Comparison of ENCODE assay signal across 8 mouse cellular contexts in genomic region chr7:116334669-116335038, GRCm38 (mm10). TPM values are rescaled to one million over a fixed set of nuclear protein-coding genes. Genes with fewer than 3 reads are reported as not detected.
DNase-seq lines count a peak whose midpoint lies in the region; ATAC-seq and TF ChIP-seq lines count a peak whose summit lies in the region.

No protein-coding gene starts in this region.

- peak overlapping the region; percentile 60 for H3ac ChIP-seq in myocyte (ENCODE audit: control insufficient read depth, insufficient read length)

- no peaks in the 10 kb centered on the region; the same call in 1 of the 2 replicates for H3K4me1 ChIP-seq in hindbrain, postnatal 0 days (ENCODE audit: insufficient read depth, low read length)

- H3K36me3 ChIP-seq in hindbrain, postnatal 0 days (ENCODE audit: insufficient read depth, low read length): peaks cover 13% of the 10 kb centered on the region
- peaks cover 33% of the 10 kb centered on the region for H3K36me3 ChIP-seq in myocyte (ENCODE audit: control insufficient read depth, insufficient read depth)

- no peaks in the 10 kb centered on the region for H3K9me3 ChIP-seq in hindbrain, postnatal 0 days (ENCODE audit: low read length)

- DNase-seq in layer of hippocampus, adult 2 months (ENCODE audit: low spot score in 2 of 2): no peak
- no peak for DNase-seq in layer of hippocampus, adult 8-10 months (ENCODE audit: low spot score in 2 of 2)
- DNase-seq in c-Kit-negative CD71-positive TER-119-positive erythroid progenitor cells, embryonic 14.5 days (ENCODE audit: low read depth, low spot score): peak; percentile 26
- DNase-seq in hindbrain, postnatal 0 days (ENCODE audit: low spot score): peak; percentile 6
- DNase-seq in cerebellum, adult 9-11 months: no peak
- no peak for DNase-seq in right cerebral cortex, adult 2 months (ENCODE audit: low spot score in 2 of 2)

- no peak for ATAC-seq in hindbrain, postnatal 0 days
- ATAC-seq in granulocyte monocyte progenitor cell, adult 5-6 weeks (replicated peaks; ENCODE audit: poor library complexity, severe bottlenecking): no peak

- 24% methylated on average over 8 of the region's 8 CpGs for WGBS in hindbrain, postnatal 0 days

- peak overlapping the region; percentile 87 for H3K4me2 ChIP-seq in hindbrain, postnatal 0 days (ENCODE audit: low read depth, low read length)
- H3K4me2 ChIP-seq in myocyte (ENCODE audit: low read depth): peak overlapping the region; percentile 86

- TF ChIP-seq CTCF in layer of hippocampus, adult 2 months (conservative IDR thresholded peaks at IDR 0.05): no peak
- no peak for TF ChIP-seq CTCF in hindbrain, postnatal 0 days (IDR thresholded peaks at IDR 0.05; ENCODE audit: low read depth)

- peaks cover 33% of the 10 kb centered on the region for H3K79me2 ChIP-seq in myocyte (ENCODE audit: control insufficient read depth, insufficient read depth)

- H3K27me3 ChIP-seq in hindbrain, postnatal 0 days (ENCODE audit: insufficient read depth, low read length): no peaks in the 10 kb centered on the region
- H3K27me3 ChIP-seq in myocyte (ENCODE audit: control insufficient read depth, insufficient read depth, insufficient read length): no peaks in the 10 kb centered on the region

- H3K9ac ChIP-seq in hindbrain, postnatal 0 days (replicated peaks; ENCODE audit: low read length): peak overlapping the region; percentile 88

- TF ChIP-seq POLR2A in myocyte (IDR thresholded peaks at IDR 0.05; ENCODE audit: insufficient read length, low read depth): no peak

- H3K4me3 ChIP-seq in layer of hippocampus, adult 2 months: peak overlapping the region; percentile 97
- peak overlapping the region; percentile 78 for H3K4me3 ChIP-seq in hindbrain, postnatal 0 days (ENCODE audit: low read length)
- peak overlapping the region; percentile 94 for H3K4me3 ChIP-seq in myocyte

- H3K27ac ChIP-seq in layer of hippocampus, adult 2 months: peak overlapping the region; percentile 96
- H3K27ac ChIP-seq in hindbrain, postnatal 0 days: peak overlapping the region; percentile 91

TF ChIP-seq in myocyte, 11 proteins besides CTCF, POLR2A, EP300 and RAD21:
- TF ChIP-seq MYOD1 (IDR thresholded peaks at IDR 0.05; ENCODE audit: control insufficient read depth in 1 of 3, insufficient read length in 2 of 3, low read depth in 2 of 3) (no peak), E2F4 (IDR thresholded peaks at IDR 0.05; ENCODE audit: insufficient read depth) (no peak), CEBPB (IDR thresholded peaks at IDR 0.05; ENCODE audit: insufficient read depth, poor library complexity, severe bottlenecking) (no peak), POLR2AphosphoS2 (IDR thresholded peaks at IDR 0.05; ENCODE audit: insufficient read length, low read depth) (no peak), REST (IDR thresholded peaks at IDR 0.05; ENCODE audit: insufficient read depth, insufficient read length) (no peak), TCF12 (IDR thresholded peaks at IDR 0.05; ENCODE audit: insufficient read depth, poor library complexity, severe bottlenecking) (no peak), TCF3 (IDR thresholded peaks at IDR 0.05; ENCODE audit: insufficient read length, low read depth) (no peak), MAX (IDR thresholded peaks at IDR 0.05; ENCODE audit: low read depth) (no peak), USF1 (IDR thresholded peaks at IDR 0.05; ENCODE audit: low read depth) (no peak), SRF (IDR thresholded peaks at IDR 0.05; ENCODE audit: control insufficient read depth, insufficient read length, low read depth) (no peak), MYOG (IDR thresholded peaks at IDR 0.05; ENCODE audit: control insufficient read depth in 1 of 3, insufficient read depth in 1 of 3, insufficient read length in 2 of 3, low read depth in 2 of 3) (no peak)

RNA-seq across cellular contexts. Expression of gene Rps13, which starts 0.7 kb away (rescaled TPM):
- 100 to 1,000 TPM; 242 to 244 TPM for total RNA-seq in layer of hippocampus, adult 2 months (2021)
- total RNA-seq in layer of hippocampus, adult 8-10 months (2022): 100 to 1,000 TPM; 196 to 267 (median 243) TPM
- 129 and 249 TPM in 2 replicates for total RNA-seq in hindbrain, postnatal 0 days (2014; rRNA removed)
- 525 and 526 TPM in 2 replicates for polyA plus RNA-seq in hindbrain, postnatal 0 days (2015; fragmentation: Nextera tagmentation; extraction: Ambion mirVana)
- polyA plus RNA-seq in myocyte (2012; fragmentation: generic; extraction: Trizol): 1,874 TPM
- 2,911 and 2,968 TPM in 2 replicates for total RNA-seq in granulocyte monocyte progenitor cell, adult 5-6 weeks (2014; fragmentation: Nextera tagmentation)
- 2,703 and 3,256 TPM in 2 replicates for total RNA-seq in granulocyte monocyte progenitor cell, adult 5-6 weeks (2017)

RNA-seq across cellular contexts. Expression of gene Plekha7, which starts 26.5 kb away (rescaled TPM):
- total RNA-seq in layer of hippocampus, adult 2 months (2021): 10 to 100 TPM; 17.2 to 19.1 TPM
- total RNA-seq in layer of hippocampus, adult 8-10 months (2022): 10 to 100 TPM; 25.0 to 31.5 (median 26.4) TPM
- total RNA-seq in hindbrain, postnatal 0 days (2014; rRNA removed): 17.7 and 22.8 TPM in 2 replicates
- polyA plus RNA-seq in hindbrain, postnatal 0 days (2015; fragmentation: Nextera tagmentation; extraction: Ambion mirVana): 7.6 and 7.9 TPM in 2 replicates
- 2.6 TPM for polyA plus RNA-seq in myocyte (2012; fragmentation: generic; extraction: Trizol)
- total RNA-seq in granulocyte monocyte progenitor cell, adult 5-6 weeks (2014; fragmentation: Nextera tagmentation): not detected in 2 replicates
- total RNA-seq in granulocyte monocyte progenitor cell, adult 5-6 weeks (2017): not detected in 2 replicates

Comparison
In these comparisons a context has a peak if more than half of its experiments do, and no peak if none do; other contexts are left out.
1. DNase-seq: peak in c-Kit-negative CD71-positive TER-119-positive erythroid progenitor cells, embryonic 14.5 days (single experiment) and hindbrain, postnatal 0 days (single experiment); none in layer of hippocampus, adult 2 months (0 of 2), layer of hippocampus, adult 8-10 months (0 of 2), cerebellum, adult 9-11 months (single experiment) and right cerebral cortex, adult 2 months (0 of 2).
2. RNA of gene Rps13, which starts 0.7 kb away (total RNA-seq): 2,703 to 3,256 TPM in granulocyte monocyte progenitor cell, adult 5-6 weeks; 196 to 267 TPM in layer of hippocampus, adult 8-10 months, 242 to 244 TPM in layer of hippocampus, adult 2 months and 129 to 249 TPM in hindbrain, postnatal 0 days; every median in the first group is over 10 times any median in the second.
3. RNA of gene Plekha7, which starts 26.5 kb away (total RNA-seq): 25.0 to 31.5 TPM in layer of hippocampus, adult 8-10 months, 17.7 to 22.8 TPM in hindbrain, postnatal 0 days and 17.2 to 19.1 TPM in layer of hippocampus, adult 2 months; not detected in granulocyte monocyte progenitor cell, adult 5-6 weeks; every median in the first group is over 10 times any median in the second.
4. Peak in every context shown above with its lines, with median percentiles within 50 percentile points of each other: H3K4me3 ChIP-seq.